Mouse (Mus musculus): Measurements from ENCODE around the gene Orc2. TPM values are rescaled to one million over a fixed set of nuclear protein-coding genes. Genes with fewer than 3 reads are reported as not detected.
A peak's percentile ranks its signal among the peaks of the same experiment; 100 is the strongest.

Gene Orc2
- total and polyA plus RNA-seq, 3 experiments: 56.6 to 233 (median 78.5) TPM

- peaks cover 2 to 6% of the 10 kb centered on the region in 2 experiments; a peak in 2 of 4 replicates for H3K4me1 ChIP-seq (ENCODE audit: control insufficient read depth in 1 of 2, insufficient read depth in 2 of 2, low read length in 2 of 2)
- H3K9ac ChIP-seq (ENCODE audit: control insufficient read depth, low read depth, low read length, poor library complexity, severe bottlenecking): no peak overlapping the region
- TF ChIP-seq MYC (IDR thresholded peaks at IDR 0.05; ENCODE audit: low read depth, low read length) (no peak), ZMIZ1 (IDR thresholded peaks at IDR 0.05; ENCODE audit: low read depth, low read length) (no peak), MYB (IDR thresholded peaks at IDR 0.05; ENCODE audit: low read depth, low read length) (no peak), SIN3A (IDR thresholded peaks at IDR 0.05; ENCODE audit: low read length) (no peak), ZKSCAN1 (IDR thresholded peaks at IDR 0.05; ENCODE audit: low read depth, low read length) (no peak), CHD1 (IDR thresholded peaks at IDR 0.05; ENCODE audit: low read depth, low read length) (no peak), ETS1 (IDR thresholded peaks at IDR 0.05; ENCODE audit: low read depth, low read length) (no peak), EP300 (IDR thresholded peaks at IDR 0.05; ENCODE audit: low read depth in 1 of 2, low read length in 2 of 2) (no peak), POLR2AphosphoS5 (IDR thresholded peaks at IDR 0.05; ENCODE audit: borderline replicate concordance, low read depth, low read length) (no peak), MEF2A (IDR thresholded peaks at IDR 0.05; ENCODE audit: extremely low read depth, insufficient replicate concordance, low read depth, low read length, poor library complexity, severe bottlenecking) (no peak), POLR2AphosphoS2 (IDR thresholded peaks at IDR 0.05; ENCODE audit: low read length) (no peak), KAT2A (conservative IDR thresholded peaks at IDR 0.05; ENCODE audit: low read depth, low read length) (no peak), GABPA (IDR thresholded peaks at IDR 0.05; ENCODE audit: low read depth, low read length) (no peak), RAD21 (IDR thresholded peaks at IDR 0.05; ENCODE audit: low read depth, low read length) (no peak), RCOR1 (IDR thresholded peaks at IDR 0.05; ENCODE audit: low read depth, low read length) (no peak)
- H3K27ac ChIP-seq (ENCODE audit: control insufficient read depth, low read depth, low read length): no peak overlapping the region
- H3K36me3 ChIP-seq (ENCODE audit: control insufficient read depth in 1 of 2, insufficient read depth in 2 of 2, low read length in 2 of 2): no peaks in the 10 kb centered on the region; a peak in 1 of 4 replicates
- H3K9me3 ChIP-seq (replicated peaks; ENCODE audit: insufficient read depth, low read length): no peaks in the 10 kb centered on the region
- H3K27me3 ChIP-seq (ENCODE audit: control insufficient read depth in 1 of 2, insufficient read depth in 2 of 2, low read length in 2 of 2): no peaks in the 10 kb centered on the region
- DNase-seq (ENCODE audit: low read depth, low spot score): no peak
- no peak overlapping the region for H3K4me3 ChIP-seq (ENCODE audit: control insufficient read depth in 1 of 2, insufficient read depth in 1 of 2, low read depth in 2 of 2, low read length in 2 of 2)
- peaks cover 17% of the 10 kb centered on the region for H3K79me2 ChIP-seq (ENCODE audit: control insufficient read depth, insufficient read depth, low read length, poor library complexity)
Observed at GRCm38 (mm10) chr1:58447766-58448165, 57.1 kb downstream of the Orc2 start.

- peak; percentile 59 for DNase-seq (ENCODE audit: low read depth, low spot score)
- Histone ChIP-seq H3K27me3 (ENCODE audit: control insufficient read depth in 1 of 2, insufficient read depth in 2 of 2, low read length in 2 of 2) (no peaks in the 10 kb centered on the region), H3K36me3 (ENCODE audit: control insufficient read depth in 1 of 2, insufficient read depth in 2 of 2, low read length in 2 of 2) (no peaks in the 10 kb centered on the region; a peak in 1 of 4 replicates), H3K9ac (ENCODE audit: control insufficient read depth, low read depth, low read length, poor library complexity, severe bottlenecking) (peak overlapping the region; percentile 79), H3K4me1 (ENCODE audit: control insufficient read depth in 1 of 2, insufficient read depth in 2 of 2, low read length in 2 of 2) (peaks cover 2 to 6% of the 10 kb centered on the region in 2 experiments; a peak in 2 of 4 replicates), H3K9me3 (replicated peaks; ENCODE audit: insufficient read depth, low read length) (no peaks in the 10 kb centered on the region), H3K27ac (ENCODE audit: control insufficient read depth, low read depth, low read length) (peak overlapping the region; percentile 76), H3K4me3 (ENCODE audit: control insufficient read depth in 1 of 2, insufficient read depth in 1 of 2, low read depth in 2 of 2, low read length in 2 of 2) (peak overlapping the region; percentile 79 to 90), H3K79me2 (ENCODE audit: control insufficient read depth, insufficient read depth, low read length, poor library complexity) (peaks cover 17% of the 10 kb centered on the region)
- TF ChIP-seq USF1 (IDR thresholded peaks at IDR 0.05; ENCODE audit: low read depth, low read length) (no peak), GATA1 (IDR thresholded peaks at IDR 0.05; ENCODE audit: low read depth, low read length) (no peak), JUND (IDR thresholded peaks at IDR 0.05; ENCODE audit: low read depth, low read length) (no peak), POLR2AphosphoS5 (IDR thresholded peaks at IDR 0.05; ENCODE audit: borderline replicate concordance, low read depth, low read length) (no peak), TCF12 (IDR thresholded peaks at IDR 0.05; ENCODE audit: low read depth, low read length) (no peak), MAZ (IDR thresholded peaks at IDR 0.05; ENCODE audit: low read depth, low read length) (no peak), E2F4 (IDR thresholded peaks at IDR 0.05; ENCODE audit: borderline replicate concordance, low read depth, low read length) (no peak), SIN3A (IDR thresholded peaks at IDR 0.05; ENCODE audit: low read length) (no peak), POLR2A (IDR thresholded peaks at IDR 0.05; ENCODE audit: control insufficient read depth in 1 of 2, insufficient read depth in 1 of 2, low read depth in 1 of 2, low read length in 2 of 2, poor library complexity in 1 of 2) (no peak), TAL1 (IDR thresholded peaks at IDR 0.05; ENCODE audit: low read length) (no peak), ELF1 (IDR thresholded peaks at IDR 0.05; ENCODE audit: low read depth, low read length) (no peak), USF2 (IDR thresholded peaks at IDR 0.05; ENCODE audit: borderline replicate concordance in 1 of 2, insufficient read depth in 1 of 2, low read depth in 1 of 2, low read length in 2 of 2) (no peak), ZKSCAN1 (IDR thresholded peaks at IDR 0.05; ENCODE audit: low read depth, low read length) (no peak), GABPA (IDR thresholded peaks at IDR 0.05; ENCODE audit: low read depth, low read length) (no peak), CTCF (IDR thresholded peaks at IDR 0.05 in 2 of 3, conservative IDR thresholded peaks at IDR 0.05 in 1 of 3; ENCODE audit: control insufficient read depth in 1 of 3, insufficient read depth in 1 of 3, low read depth in 2 of 3, low read length in 3 of 3, poor library complexity in 1 of 3, severe bottlenecking in 1 of 3) (no peak), UBTF (IDR thresholded peaks at IDR 0.05; ENCODE audit: borderline replicate concordance, insufficient read depth, low read depth, low read length) (no peak), MEF2A (IDR thresholded peaks at IDR 0.05; ENCODE audit: extremely low read depth, insufficient replicate concordance, low read depth, low read length, poor library complexity, severe bottlenecking) (no peak), HCFC1 (IDR thresholded peaks at IDR 0.05; ENCODE audit: low read depth, low read length) (no peak)
Observed at GRCm38 (mm10) chr1:58445861-58446260, 59.0 kb downstream of the Orc2 start.

Measured in MEL (cell line).